Mouse (Mus musculus) olfactory bulb, adult 2 months (tissue): ENCODE measurements around the gene Zbtb22. TPM values are rescaled to one million over a fixed set of nuclear protein-coding genes. Genes with fewer than 3 reads are reported as not detected.

Experiments
- H3K27ac ChIP-seq: fragments of 200-500 bp; 2 replicates; pipeline ENCODE4 v1.5.1; 2012; ENCODE audit warnings: low read depth, low read length; ENCODE audit not compliant: insufficient read depth
- H3K4me1 ChIP-seq: fragments of 200-500 bp; 2 replicates; pipeline ENCODE4 v1.6.1; 2012; ENCODE audit warnings: low read length; ENCODE audit not compliant: control insufficient read depth, insufficient read depth
- H3K4me3 ChIP-seq: fragments of 200-500 bp; 2 replicates; pipeline ENCODE4 v1.5.1; 2012; ENCODE audit warnings: mild to moderate bottlenecking, low read depth, low read length, moderate library complexity; ENCODE audit not compliant: insufficient read depth
- CTCF ChIP-seq: fragments of 200-500 bp; IDR thresholded peaks from 2 replicates; pipeline ENCODE4 v1.5.1; 2012; ENCODE audit warnings: low read depth, mild to moderate bottlenecking, low read length, moderate library complexity; ENCODE audit not compliant: insufficient read depth
- POLR2A ChIP-seq: fragments of 200-500 bp; IDR thresholded peaks from 2 replicates; pipeline ENCODE4 v1.6.1; 2012; ENCODE audit warnings: mild to moderate bottlenecking, low read depth, low read length, moderate library complexity; ENCODE audit not compliant: insufficient read depth
- WGBS: fragments of 180-500 bp; shearing (Covaris S2); methylation state at CpG from one replicate; pipeline ENCODE4 v1.1.7; 2018; 5-methylcytosine and 5-hydroxymethylcytosine counted together
- polyA plus RNA-seq: library from polyadenylated mRNA; stranded (reverse); fragments of >200 nt; gene quantifications from 2 replicates; pipeline ENCODE4 v1.2.4, GENCODE M21; 2012; ENCODE audit warnings: low replicate concordance; ENCODE audit not compliant: missing spikeins, insufficient read depth, insufficient read length

Zbtb22 gene
- polyA plus RNA-seq, 1 experiment, result not detected

DNA sequence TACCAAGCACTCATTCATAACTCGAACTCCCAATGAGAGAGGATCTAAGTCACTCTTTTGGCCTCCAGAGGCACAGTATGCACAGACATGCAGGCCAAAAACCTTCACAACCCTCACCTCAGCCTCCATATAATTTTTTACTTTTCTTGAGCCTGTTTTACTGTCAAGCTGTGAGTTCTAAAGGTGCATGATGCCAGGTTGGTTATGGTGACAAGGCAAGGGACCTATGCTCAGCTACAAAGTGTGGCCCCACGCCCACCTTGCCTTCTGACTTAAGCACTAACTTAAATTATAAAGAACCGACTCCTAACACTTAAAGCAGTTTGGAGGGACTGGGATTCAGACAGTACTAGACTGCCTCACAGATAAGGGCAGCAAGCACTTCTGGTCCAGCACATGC, 37.6 kb downstream of the Zbtb22 start:
- no peak for TF ChIP-seq CTCF
- no peak for TF ChIP-seq POLR2A
- H3K27ac ChIP-seq, result no peak overlapping the region
- peaks cover 39% of the 10 kb centered on the region for H3K4me1 ChIP-seq
- WGBS, result 81% methylated on average over 3 of the region's 3 CpGs
- no peak overlapping the region for H3K4me3 ChIP-seq

DNA sequence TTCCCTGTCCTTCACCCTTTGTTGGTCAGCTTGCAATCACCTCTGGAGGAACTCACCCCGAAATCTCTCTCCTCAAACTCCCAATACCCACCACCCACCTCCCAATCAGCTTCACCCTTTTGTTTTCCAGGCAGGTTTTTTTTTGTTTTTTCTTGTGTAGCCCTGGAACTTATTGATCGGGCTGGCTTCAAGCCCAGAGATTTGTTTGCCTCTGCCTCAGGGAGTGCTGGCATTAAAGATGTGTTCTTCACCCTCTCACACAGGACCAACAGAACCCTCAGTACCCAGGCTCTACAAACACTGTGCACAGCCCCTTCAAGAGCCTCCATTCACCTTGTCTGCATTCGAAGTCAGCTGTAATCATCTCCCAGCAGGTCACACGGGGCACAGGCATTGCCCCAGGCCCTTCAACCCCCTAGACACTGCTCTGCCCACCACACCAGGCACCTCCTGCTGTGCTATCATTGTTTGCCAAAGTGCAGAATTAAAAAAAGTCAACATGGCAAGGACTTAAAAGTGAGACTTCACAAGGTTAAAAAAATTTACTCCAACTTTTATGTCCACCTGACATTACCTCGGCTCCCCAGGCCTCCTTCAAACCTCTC, 38.4 kb downstream of the Zbtb22 start:
- Histone ChIP-seq H3K4me3 (no peak overlapping the region; the same call in 1 of the 2 replicates), H3K27ac (no peak overlapping the region), H3K4me1 (peaks cover 36% of the 10 kb centered on the region)
- WGBS, result 27% methylated on average over 5 of the region's 5 CpGs
- TF ChIP-seq POLR2A, result no peak
- no peak for TF ChIP-seq CTCF

DNA sequence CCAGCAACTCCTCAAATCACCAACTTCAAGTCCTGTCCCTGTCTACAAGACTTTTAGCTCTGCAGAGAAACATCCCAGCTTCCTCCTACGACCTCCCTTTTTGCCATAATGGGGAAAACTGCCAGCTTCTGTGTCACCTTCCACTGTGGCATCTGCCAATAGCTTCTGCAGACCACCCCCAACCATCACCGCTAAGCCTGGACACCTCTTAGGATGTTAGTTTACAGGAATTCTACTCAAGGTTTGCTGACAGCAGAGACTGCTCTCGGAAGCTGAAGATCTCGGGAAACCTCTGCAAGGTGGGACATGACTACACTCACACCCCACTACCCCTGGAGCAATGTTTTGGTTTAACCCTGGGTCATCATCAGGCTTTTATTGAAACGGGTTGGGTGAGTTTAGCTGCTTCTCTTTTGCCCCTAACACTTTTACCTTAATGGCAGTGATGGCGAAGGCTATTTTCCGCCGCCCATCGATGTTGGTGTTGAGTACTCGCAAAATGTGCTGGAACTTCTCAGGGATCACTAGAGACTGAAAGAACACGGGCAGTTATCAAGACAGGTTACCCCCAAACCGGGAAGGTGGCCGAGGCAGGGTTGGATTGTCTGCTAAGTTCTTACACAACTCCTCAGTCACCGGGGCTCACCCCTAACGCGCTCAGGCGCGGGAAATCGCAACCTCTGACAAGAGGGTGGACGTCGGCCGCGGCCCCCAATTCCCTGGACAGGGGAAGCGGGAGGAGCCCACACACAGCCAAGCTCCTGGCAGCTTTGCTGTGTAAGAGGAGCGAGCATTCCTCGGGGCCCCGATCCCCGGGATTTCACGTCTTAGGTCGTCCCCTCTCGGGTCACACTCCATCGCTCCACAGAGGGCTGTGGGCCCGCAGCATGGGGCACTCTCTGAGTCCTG, 39.2 kb downstream of the Zbtb22 start:
- TF ChIP-seq POLR2A (no peak), CTCF (no peak)
- WGBS, result under 1% methylated on average over 33 of the region's 33 CpGs
- H3K27ac ChIP-seq, result peak overlapping the region; percentile 30; the same call in 1 of the 2 replicates
- peak overlapping the region; percentile 83 for H3K4me3 ChIP-seq
- H3K4me1 ChIP-seq, result peaks cover 29% of the 10 kb centered on the region

DNA sequence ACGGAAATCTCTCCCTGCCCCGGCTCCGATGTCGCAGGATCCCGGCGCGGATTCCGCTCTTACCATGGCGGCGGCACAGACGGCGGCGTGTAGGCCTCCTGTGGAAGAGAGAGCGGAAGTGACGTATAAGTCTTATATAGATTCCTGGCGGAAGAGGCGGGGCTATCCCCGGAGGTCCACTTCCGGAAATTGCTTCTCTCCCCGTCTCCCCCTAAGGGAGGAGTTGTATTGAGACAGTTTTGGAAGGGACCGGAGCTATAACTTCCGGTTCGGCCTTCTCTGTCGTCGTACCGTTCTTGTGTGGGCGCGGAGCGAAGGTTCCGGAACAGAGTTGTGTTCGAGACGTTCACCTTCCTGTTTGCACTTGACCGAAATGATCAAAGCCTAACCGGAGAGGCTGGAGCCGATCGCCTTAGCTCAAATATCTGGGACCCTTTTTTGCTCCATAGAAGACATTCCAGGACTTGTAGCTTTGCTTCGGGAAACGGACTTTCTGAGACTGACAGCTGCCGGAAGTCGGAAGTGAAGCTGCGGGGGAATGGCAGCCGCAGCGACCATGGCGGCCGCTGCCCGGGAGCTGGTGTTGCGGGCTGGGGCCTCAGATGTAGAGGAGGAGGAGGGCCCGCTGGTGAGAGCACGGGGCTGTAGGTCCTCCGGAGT, 40.0 kb downstream of the Zbtb22 start, which contains the start of the genes Vps52 and Rps18:
TSS of gene Vps52 (plus strand) at position 258 of the 660 bp plus-strand sequence.
TSS of gene Rps18 (minus strand) at position 447 of the 660 bp plus-strand sequence.
- peak; percentile 97 for TF ChIP-seq POLR2A
- TF ChIP-seq CTCF, result no peak
- under 1% methylated on average over 50 of the region's 50 CpGs for WGBS
- Histone ChIP-seq H3K27ac (peak within 1 kb of the TSS; percentile 84), H3K4me3 (peak within 1 kb of the TSS; percentile 83), H3K4me1 (peaks cover 21% of the 10 kb centered on the region)

DNA sequence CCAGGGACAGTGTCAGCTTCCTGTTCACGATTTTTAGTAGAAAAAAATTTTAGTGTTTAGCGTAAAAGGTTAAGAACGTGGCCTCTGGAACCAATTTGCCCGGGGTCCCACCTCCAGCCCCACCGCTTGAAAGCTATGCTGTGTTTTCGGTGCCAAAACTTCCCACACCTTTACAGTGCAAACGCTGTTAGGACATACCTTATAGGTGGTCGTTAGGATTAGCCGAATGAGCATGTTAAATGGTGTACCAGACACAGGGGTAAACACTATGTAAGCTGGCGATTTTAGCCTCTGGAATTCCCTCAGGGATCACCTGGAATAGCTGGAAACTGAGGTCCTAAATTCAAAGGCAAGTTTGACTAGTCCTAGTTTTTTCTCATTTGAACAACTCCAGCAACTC, 40.6 kb downstream of the Zbtb22 start:
- Histone ChIP-seq H3K4me3 (peak overlapping the region; percentile 76), H3K4me1 (peaks cover 19% of the 10 kb centered on the region), H3K27ac (no peak overlapping the region)
- TF ChIP-seq POLR2A (no peak), CTCF (no peak)
- 6% methylated on average over 10 of the region's 10 CpGs for WGBS

DNA sequence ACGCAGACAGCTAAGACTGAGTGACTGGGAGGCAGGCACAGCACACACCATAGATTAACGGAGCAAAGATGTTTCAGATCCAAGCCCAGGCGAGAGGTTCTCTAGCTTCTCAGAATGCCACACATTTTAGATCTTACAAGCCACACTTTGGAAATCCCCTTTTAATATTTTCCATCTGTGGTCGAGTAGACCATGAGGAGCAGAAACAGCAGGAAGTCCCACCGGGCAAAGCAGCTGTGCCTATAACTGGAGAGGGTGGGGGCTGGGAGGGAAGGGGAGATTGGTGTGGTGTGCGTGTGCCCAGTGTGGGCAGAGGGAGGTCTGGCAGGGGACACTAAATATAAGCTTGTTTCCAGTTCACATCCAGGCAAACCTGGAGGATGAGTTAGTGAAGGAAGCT, 41.8 kb downstream of the Zbtb22 start:
- Histone ChIP-seq H3K4me1 (peaks cover 12% of the 10 kb centered on the region), H3K4me3 (no peak overlapping the region), H3K27ac (no peak overlapping the region)
- TF ChIP-seq POLR2A (no peak), CTCF (no peak)
- 83% methylated on average over 6 of the region's 6 CpGs for WGBS

DNA sequence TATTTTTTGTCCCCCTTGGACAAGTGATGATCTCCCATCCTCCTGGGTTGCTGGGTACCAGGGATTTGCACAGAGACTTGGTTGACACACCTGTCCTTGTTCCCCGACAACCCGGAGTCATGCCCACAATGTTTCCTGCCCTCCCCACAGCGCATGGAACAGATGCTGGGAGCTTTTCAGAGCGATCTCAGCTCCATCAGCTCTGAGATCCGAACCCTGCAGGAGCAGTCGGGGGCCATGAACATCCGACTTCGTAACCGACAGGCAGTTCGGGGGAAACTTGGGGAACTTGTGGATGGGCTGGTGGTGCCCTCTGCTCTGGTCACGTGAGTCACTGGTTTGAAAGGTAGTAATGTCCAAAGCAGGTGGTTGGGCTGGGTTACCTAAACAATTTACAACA, 42.7 kb downstream of the Zbtb22 start:
- Histone ChIP-seq H3K27ac (no peak overlapping the region), H3K4me3 (no peak overlapping the region), H3K4me1 (peaks cover 12% of the 10 kb centered on the region)
- 95% methylated on average over 11 of the region's 11 CpGs for WGBS
- TF ChIP-seq CTCF, result no peak
- TF ChIP-seq POLR2A, result no peak

DNA sequence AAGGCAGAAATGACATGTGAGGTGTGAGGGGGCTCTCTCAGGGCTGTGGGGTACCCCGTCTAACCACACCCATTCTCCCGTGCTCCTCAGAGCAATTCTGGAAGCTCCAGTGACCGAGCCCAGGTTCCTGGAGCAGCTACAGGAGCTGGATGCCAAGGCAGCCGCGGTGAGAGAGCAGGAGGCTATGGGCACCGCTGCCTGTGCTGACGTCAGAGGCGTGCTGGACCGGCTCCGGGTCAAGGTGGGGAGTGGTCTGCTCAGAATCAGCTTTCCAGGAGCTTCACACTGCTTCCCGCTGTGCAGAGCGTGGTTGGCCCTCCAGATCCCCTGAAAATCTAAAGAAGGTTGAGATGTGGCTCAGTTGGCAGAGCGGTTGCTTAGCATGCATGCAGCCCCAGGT, 43.4 kb downstream of the Zbtb22 start:
- peaks cover 11% of the 10 kb centered on the region for H3K4me1 ChIP-seq
- no peak overlapping the region for H3K4me3 ChIP-seq
- 94% methylated on average over 13 of the region's 13 CpGs for WGBS
- no peak overlapping the region for H3K27ac ChIP-seq
- no peak for TF ChIP-seq CTCF
- TF ChIP-seq POLR2A, result no peak
